ENCODE assay signal across 9 mouse cellular contexts in the genomic region with DNA sequence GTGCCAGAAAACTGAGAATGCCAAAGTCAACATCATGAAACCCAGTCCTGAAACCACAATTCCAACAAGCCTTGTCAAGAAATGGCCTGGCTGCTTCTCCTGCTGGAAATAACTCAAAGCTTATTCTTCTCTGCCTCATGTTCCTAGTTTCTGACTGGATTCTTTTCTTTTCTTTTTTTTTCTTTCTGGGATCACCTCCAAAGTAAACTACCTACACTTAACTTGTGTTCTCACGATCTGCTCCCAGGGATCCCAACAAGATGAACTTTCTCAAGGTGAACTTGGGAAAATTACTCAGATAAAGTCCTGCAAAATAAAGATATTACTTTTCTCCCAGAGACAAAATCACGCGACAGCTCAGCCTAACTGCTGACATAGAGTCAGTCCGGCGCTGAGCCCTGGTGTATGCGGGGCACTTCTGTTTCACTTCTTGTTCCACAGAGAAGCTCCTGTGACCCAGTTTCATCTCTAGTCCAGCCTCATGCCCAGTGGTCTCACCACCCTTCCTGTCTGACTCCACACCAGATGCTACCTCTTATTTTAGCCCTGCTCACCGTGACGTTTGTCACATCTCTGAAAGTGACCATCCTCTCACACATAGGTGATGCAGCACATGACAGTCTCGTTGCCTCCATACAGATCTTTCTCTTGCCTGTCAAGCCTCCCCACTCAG. TPM values are rescaled to one million over a fixed set of nuclear protein-coding genes. Genes with fewer than 3 reads are reported as not detected.
A peak's percentile ranks its signal among the peaks of the same experiment; 100 is the strongest.
DNase-seq lines count a peak whose midpoint lies in the region; ATAC-seq and TF ChIP-seq lines count a peak whose summit lies in the region.
"Had no signal": no experiment of that assay in that cellular context is flagged by ENCODE, and none has a peak within 500 bp of the region (broad histone marks: within the 10 kb centered on the region; RNA-seq: fewer than 3 reads in every experiment).

No protein-coding gene starts in this region.

- DNase-seq in layer of hippocampus, adult 9-10 months (ENCODE audit: low spot score) = peak; percentile 40
- DNase-seq in layer of hippocampus, postnatal 36 days = no peak
- DNase-seq in CH12.LX (ENCODE audit: extremely low read depth) = peak; percentile 50
- no peak for DNase-seq in cerebellum, adult 11-12 months
- DNase-seq in cerebellum, postnatal 25 days = no peak
- DNase-seq in cerebellum, adult 9-10 months = no peak

- H3K4me2 ChIP-seq in CH12.LX (ENCODE audit: insufficient read depth, low read depth, poor library complexity, severe bottlenecking) = peak overlapping the region; percentile 57
- H3K4me2 ChIP-seq in embryonic facial prominence, embryonic 15.5 days (replicated peaks) = no peak overlapping the region
- no peak overlapping the region for H3K4me2 ChIP-seq in lung, embryonic 15.5 days
- H3K4me2 ChIP-seq: hindbrain, embryonic 15.5 days had no signal

- in situ Hi-C loops in CH12.LX (cut with MboI; ENCODE audit: low pct_ligation_motif_present, low pct_unique_long_range_greater_than_20kb, low sequenced_read_pairs) = no loop called here

- H3K4me3 ChIP-seq in CH12.LX (replicated peaks in 1 of 3; ENCODE audit: low read depth in 2 of 3, low read length in 2 of 3, poor library complexity in 1 of 3) = peak overlapping the region in 2 of 3 experiments; percentile 11 to 48
- H3K4me3 ChIP-seq in embryonic facial prominence, embryonic 15.5 days (replicated peaks) = no peak overlapping the region
- H3K4me3 ChIP-seq in lung, embryonic 15.5 days = no peak overlapping the region
- H3K4me3 ChIP-seq: hindbrain, embryonic 15.5 days had no signal

- ATAC-seq in embryonic facial prominence, embryonic 15.5 days (ENCODE audit: insufficient number of reproducible peaks, low FRiP score, low TSS enrichment, low read depth) = no peak
- ATAC-seq in lung, embryonic 15.5 days (ENCODE audit: borderline replicate concordance, extremely low read depth, low FRiP score, low TSS enrichment) = no peak

- no peaks in the 10 kb centered on the region for H3K9me3 ChIP-seq in CH12.LX (replicated peaks; ENCODE audit: low read length)
- H3K9me3 ChIP-seq in embryonic facial prominence, embryonic 15.5 days (replicated peaks) = no peaks in the 10 kb centered on the region
- H3K9me3 ChIP-seq in lung, embryonic 15.5 days = no peaks in the 10 kb centered on the region
- H3K9me3 ChIP-seq: hindbrain, embryonic 15.5 days had no signal

- dilution Hi-C loops in CH12.LX (cut with MboI; ENCODE audit: extremely low pct_ligation_motif_present, extremely low pct_unique_long_range_greater_than_20kb, low sequenced_read_pairs) = no loop called here

- TF ChIP-seq POLR2A in CH12.LX (IDR thresholded peaks at IDR 0.05; ENCODE audit: low read depth, low read length) = peak; percentile 36; the same call in 1 of the 2 replicates

- peak; percentile 62 for TF ChIP-seq EP300 in CH12.LX (IDR thresholded peaks at IDR 0.05; ENCODE audit: low read length)

- 79% methylated on average over 9 of the region's 9 CpGs for WGBS in embryonic facial prominence, embryonic 15.5 days
- WGBS in lung, embryonic 15.5 days = 79% methylated on average over 9 of the region's 9 CpGs

- H3K27me3 ChIP-seq in CH12.LX (replicated peaks) = no peaks in the 10 kb centered on the region
- H3K27me3 ChIP-seq in embryonic facial prominence, embryonic 15.5 days = no peaks in the 10 kb centered on the region
- no peaks in the 10 kb centered on the region for H3K27me3 ChIP-seq in lung, embryonic 15.5 days
- H3K27me3 ChIP-seq: hindbrain, embryonic 15.5 days had no signal

- peak overlapping the region; percentile 37; the same call in 1 of the 2 replicates for H3K27ac ChIP-seq in CH12.LX (ENCODE audit: insufficient read depth, low read depth)
- H3K27ac ChIP-seq in embryonic facial prominence, embryonic 15.5 days (replicated peaks) = peak overlapping the region; percentile 60
- peak overlapping the region; percentile 56 for H3K27ac ChIP-seq in lung, embryonic 15.5 days
- H3K27ac ChIP-seq: hindbrain, embryonic 15.5 days had no signal

- H3K4me1 ChIP-seq in CH12.LX (ENCODE audit: control insufficient read depth in 1 of 2, insufficient read depth in 2 of 2) = peaks cover 4 to 34% of the 10 kb centered on the region in 2 experiments
- H3K4me1 ChIP-seq in embryonic facial prominence, embryonic 15.5 days = peaks cover 31% of the 10 kb centered on the region
- H3K4me1 ChIP-seq in lung, embryonic 15.5 days = peaks cover 29% of the 10 kb centered on the region

- TF ChIP-seq RAD21 in CH12.LX (IDR thresholded peaks at IDR 0.05; ENCODE audit: low read depth, low read length) = no peak; the same call in 1 of the 2 replicates

- no peaks in the 10 kb centered on the region for H3K79me2 ChIP-seq in CH12.LX (replicated peaks; ENCODE audit: control insufficient read depth, extremely low read depth, insufficient read depth, poor library complexity, severe bottlenecking)

- H3K9ac ChIP-seq in CH12.LX (ENCODE audit: insufficient read depth, low read depth) = 0 out of 2 replicates have a peak overlapping the region, but pooled peaks have one; percentile 2
- no peak overlapping the region for H3K9ac ChIP-seq in embryonic facial prominence, embryonic 15.5 days
- no peak overlapping the region for H3K9ac ChIP-seq in lung, embryonic 15.5 days
- H3K9ac ChIP-seq: hindbrain, embryonic 15.5 days had no signal

- TF ChIP-seq CTCF in CH12.LX (conservative IDR thresholded peaks at IDR 0.05 in 1 of 2, IDR thresholded peaks at IDR 0.05 in 1 of 2; ENCODE audit: low read depth in 2 of 2, low read length in 2 of 2) = no peak

- H3K36me3 ChIP-seq in CH12.LX (replicated peaks in 1 of 2; ENCODE audit: control insufficient read depth in 1 of 2, insufficient read depth in 1 of 2, low read length in 1 of 2) = no peaks in the 10 kb centered on the region
- no peaks in the 10 kb centered on the region for H3K36me3 ChIP-seq in embryonic facial prominence, embryonic 15.5 days
- H3K36me3 ChIP-seq in lung, embryonic 15.5 days = no peaks in the 10 kb centered on the region
- H3K36me3 ChIP-seq: hindbrain, embryonic 15.5 days had no signal

TF ChIP-seq in CH12.LX, 34 proteins besides CTCF, POLR2A, EP300 and RAD21 (continues in another document):
- TF ChIP-seq MAX (IDR thresholded peaks at IDR 0.05; ENCODE audit: low read length) (peak; percentile 79), NELFE (IDR thresholded peaks at IDR 0.05; ENCODE audit: low read depth, low read length) (no peak), MEF2A (IDR thresholded peaks at IDR 0.05; ENCODE audit: borderline replicate concordance, low read depth, low read length) (peak; percentile 69; the same call in 1 of the 2 replicates), PAX5 (IDR thresholded peaks at IDR 0.05; ENCODE audit: low read length) (no peak), SMC3 (IDR thresholded peaks at IDR 0.05; ENCODE audit: low read depth, low read length) (no peak), ZMIZ1 (IDR thresholded peaks at IDR 0.05; ENCODE audit: low read depth, low read length) (no peak), SIN3A (IDR thresholded peaks at IDR 0.05; ENCODE audit: low read length) (0 out of 2 replicates have a peak, but pooled peaks have one; percentile 10), ETS1 (conservative IDR thresholded peaks at IDR 0.05; ENCODE audit: low read depth, low read length) (peak; percentile 56), MAZ (IDR thresholded peaks at IDR 0.05; ENCODE audit: low read depth, low read length) (0 out of 2 replicates have a peak, but pooled peaks have one; percentile 45), ELF1 (IDR thresholded peaks at IDR 0.05; ENCODE audit: low read depth, low read length) (no peak; the same call in 1 of the 2 replicates), GABPA (IDR thresholded peaks at IDR 0.05; ENCODE audit: insufficient replicate concordance, low read depth, low read length) (no peak), UBTF (IDR thresholded peaks at IDR 0.05; ENCODE audit: low read depth, low read length) (no peak), BHLHE40 (IDR thresholded peaks at IDR 0.05; ENCODE audit: low read depth, low read length) (peak; percentile 76), NRF1 (IDR thresholded peaks at IDR 0.05; ENCODE audit: low read depth, low read length) (no peak), E2F4 (IDR thresholded peaks at IDR 0.05; ENCODE audit: insufficient replicate concordance, low read depth, low read length) (no peak), HCFC1 (IDR thresholded peaks at IDR 0.05; ENCODE audit: low read depth, low read length) (no peak; the same call in 1 of the 2 replicates), JUND (conservative IDR thresholded peaks at IDR 0.05; ENCODE audit: low read depth, low read length) (0 out of 2 replicates have a peak, but pooled peaks have one; percentile 32), CHD1 (IDR thresholded peaks at IDR 0.05; ENCODE audit: low read depth, low read length) (no peak), USF2 (conservative IDR thresholded peaks at IDR 0.05; ENCODE audit: low read depth, low read length) (no peak), ZC3H11A (IDR thresholded peaks at IDR 0.05; ENCODE audit: low read depth, low read length) (no peak), USF1 (IDR thresholded peaks at IDR 0.05; ENCODE audit: low read depth, low read length) (no peak), IRF4 (IDR thresholded peaks at IDR 0.05; ENCODE audit: low read depth, low read length) (peak; percentile 82), KAT2A (IDR thresholded peaks at IDR 0.05; ENCODE audit: insufficient replicate concordance, low read length) (no peak), MAFK (IDR thresholded peaks at IDR 0.05; ENCODE audit: insufficient replicate concordance, low read length) (no peak), MXI1 (IDR thresholded peaks at IDR 0.05; ENCODE audit: low read depth, low read length) (peak; percentile 36; the same call in 1 of the 2 replicates), CHD2 (IDR thresholded peaks at IDR 0.05; ENCODE audit: low read length) (peak; percentile 71; the same call in 1 of the 2 replicates), RCOR1 (conservative IDR thresholded peaks at IDR 0.05; ENCODE audit: low read depth, low read length) (0 out of 2 replicates have a peak, but pooled peaks have one; percentile 49), ZKSCAN1 (IDR thresholded peaks at IDR 0.05; ENCODE audit: borderline replicate concordance, low read depth, low read length) (no peak), ZNF384 (IDR thresholded peaks at IDR 0.05; ENCODE audit: low read depth, low read length) (no peak), TBP (conservative IDR thresholded peaks at IDR 0.05; ENCODE audit: low read depth, low read length) (0 out of 2 replicates have a peak, but pooled peaks have one; percentile 41), JUN (IDR thresholded peaks at IDR 0.05; ENCODE audit: insufficient read depth, low read depth, low read length) (no peak)

RNA-seq across cellular contexts. Expression of gene Eed, which starts 53.0 kb away (rescaled TPM):
- total RNA-seq in layer of hippocampus, postnatal 36 days (2021) = 10 to 100 TPM; 39.6 to 41.3 TPM
- total RNA-seq in CH12.LX (2012; rRNA removed) (108 and 138 TPM in 2 replicates), CH12.LX (2014; rRNA removed) (143 and 161 TPM in 2 replicates)
- polyA plus RNA-seq in CH12.LX (2012; ENCODE audit: insufficient read length, low read depth) = 242 and 267 TPM in 2 replicates
- 64.2 and 73.2 TPM in 2 replicates for polyA plus RNA-seq in embryonic facial prominence, embryonic 15.5 days (2015; fragmentation: Nextera tagmentation; extraction: Ambion mirVana)
- 73.7 and 79.3 TPM in 2 replicates for polyA plus RNA-seq in lung, embryonic 15.5 days (2015; fragmentation: Nextera tagmentation; extraction: Ambion mirVana)

Comparison
In these comparisons a context has a peak if more than half of its experiments do, and no peak if none do; other contexts are left out.
1. DNase-seq: peak in layer of hippocampus, adult 9-10 months (single experiment) and CH12.LX (single experiment); none in layer of hippocampus, postnatal 36 days (0 of 2), cerebellum, adult 11-12 months (single experiment), cerebellum, postnatal 25 days (0 of 2) and cerebellum, adult 9-10 months (single experiment).
2. H3K4me3 ChIP-seq: peak in CH12.LX (2 of 3); none in embryonic facial prominence, embryonic 15.5 days (single experiment) and lung, embryonic 15.5 days (single experiment).
3. Peak in every context shown above with its lines, with median percentiles within 50 percentile points of each other: H3K27ac ChIP-seq.